ENCODE assay signal across 9 mouse cellular contexts in genomic region chr5:130001356-130001987, GRCm38 (mm10). TPM values are rescaled to one million over a fixed set of nuclear protein-coding genes. Genes with fewer than 3 reads are reported as not detected.
A peak's percentile ranks its signal among the peaks of the same experiment; 100 is the strongest.
DNase-seq lines count a peak whose midpoint lies in the region; ATAC-seq and TF ChIP-seq lines count a peak whose summit lies in the region.
"Had no signal": no experiment of that assay in that cellular context is flagged by ENCODE, and none has a peak within 500 bp of the region (broad histone marks: within the 10 kb centered on the region; RNA-seq: fewer than 3 reads in every experiment).

No protein-coding gene starts in this region.

- peaks cover 48% of the 10 kb centered on the region for H3K4me1 ChIP-seq in E14TG2a.4 (replicated peaks; ENCODE audit: low read depth, low read length)
- H3K4me1 ChIP-seq in hindbrain, embryonic 16.5 days (ENCODE audit: control insufficient read depth, insufficient read depth, low read depth, low read length) = peaks cover 12% of the 10 kb centered on the region
- H3K4me1 ChIP-seq in midbrain, embryonic 10.5 days = peaks cover 21% of the 10 kb centered on the region

- peaks cover 33% of the 10 kb centered on the region for H3K27me3 ChIP-seq in E14TG2a.4 (ENCODE audit: insufficient read depth, low read length)
- H3K27me3 ChIP-seq in hindbrain, embryonic 16.5 days (replicated peaks; ENCODE audit: control insufficient read depth, insufficient read depth, low read length) = no peaks in the 10 kb centered on the region
- peaks cover 4% of the 10 kb centered on the region; the same call in 1 of the 2 replicates for H3K27me3 ChIP-seq in midbrain, embryonic 10.5 days (ENCODE audit: low read depth, poor library complexity, severe bottlenecking)

- H3K9me3 ChIP-seq in E14TG2a.4 (ENCODE audit: low read length) = no peaks in the 10 kb centered on the region
- H3K9me3 ChIP-seq in hindbrain, embryonic 16.5 days (ENCODE audit: control insufficient read depth, low read length) = no peaks in the 10 kb centered on the region
- H3K9me3 ChIP-seq in midbrain, embryonic 10.5 days (replicated peaks) = peaks cover 20% of the 10 kb centered on the region; the same call in 1 of the 2 replicates

- peak; percentile 24 to 40 for DNase-seq in heart, adult 18-20 months
- DNase-seq in heart, postnatal 14 days = no peak
- no peak for DNase-seq in midbrain, embryonic 10.5 days (ENCODE audit: low spot score)
- DNase-seq in retina, postnatal 1 day = no peak
- no peak for DNase-seq in adrenal gland, postnatal 4 days (ENCODE audit: low spot score in 2 of 2)
- DNase-seq in right cerebral cortex, postnatal 4 days = no peak
- DNase-seq: kidney, adult 8-10 months had no signal

- H3K36me3 ChIP-seq in E14TG2a.4 (ENCODE audit: insufficient read depth, low read length) = peaks cover 11% of the 10 kb centered on the region
- no peaks in the 10 kb centered on the region for H3K36me3 ChIP-seq in hindbrain, embryonic 16.5 days (ENCODE audit: control insufficient read depth, insufficient read depth, low read length)
- H3K36me3 ChIP-seq in midbrain, embryonic 10.5 days = peaks cover 16% of the 10 kb centered on the region; the same call in 1 of the 2 replicates

- intact Hi-C loops in heart, postnatal 14 days (cut with DNase I) = no loop called here

- peak overlapping the region; percentile 84; the same call in 1 of the 2 replicates for H3K4me3 ChIP-seq in E14TG2a.4 (replicated peaks; ENCODE audit: low read length)
- peak overlapping the region; percentile 82; the same call in 1 of the 2 replicates for H3K4me3 ChIP-seq in hindbrain, embryonic 16.5 days (ENCODE audit: low read length)
- H3K4me3 ChIP-seq in midbrain, embryonic 10.5 days = peak overlapping the region; percentile 68

- no peak for TF ChIP-seq CTCF in E14TG2a.4 (conservative IDR thresholded peaks at IDR 0.05; ENCODE audit: low read length)

- WGBS in hindbrain, embryonic 16.5 days = 70% methylated on average over 5 of the region's 5 CpGs
- 80% methylated on average over 5 of the region's 5 CpGs for WGBS in midbrain, embryonic 10.5 days

- no peak for ATAC-seq in hindbrain, embryonic 16.5 days

- H3K9ac ChIP-seq in hindbrain, embryonic 16.5 days (ENCODE audit: low read depth, low read length) = peak overlapping the region; percentile 86; the same call in 1 of the 2 replicates

- H3K27ac ChIP-seq in hindbrain, embryonic 16.5 days (ENCODE audit: low read depth, low read length) = no peak overlapping the region
- no peak overlapping the region for H3K27ac ChIP-seq in midbrain, embryonic 10.5 days (replicated peaks)

- peak overlapping the region; percentile 94 for H3K4me2 ChIP-seq in hindbrain, embryonic 16.5 days (ENCODE audit: low read length)

RNA-seq across cellular contexts. Expression of gene Gusb, which starts 1.4 kb away (rescaled TPM):
- 10 to 100 TPM; 14.1 TPM for total RNA-seq in heart, adult 18-20 months (2021)
- 10 to 100 TPM; 18.5 to 19.0 TPM for total RNA-seq in heart, postnatal 14 days (2021)
- polyA plus RNA-seq in hindbrain, embryonic 16.5 days (2015; fragmentation: Nextera tagmentation; extraction: Ambion mirVana) = 35.8 and 37.3 TPM in 2 replicates
- 33.6 and 34.1 TPM in 2 replicates for polyA plus RNA-seq in midbrain, embryonic 10.5 days (2016; fragmentation: Nextera tagmentation; extraction: Ambion mirVana)
- 10 to 100 TPM; 61.0 to 61.5 TPM for total RNA-seq in adrenal gland, postnatal 4 days (2021)

RNA-seq across cellular contexts. Expression of gene Asl, which starts 27.6 kb away (rescaled TPM):
- 1 to 10 TPM; 4.6 to 5.0 TPM for total RNA-seq in heart, adult 18-20 months (2021)
- total RNA-seq in heart, postnatal 14 days (2021) = 1 to 10 TPM; 6.8 to 7.7 TPM
- polyA plus RNA-seq in hindbrain, embryonic 16.5 days (2015; fragmentation: Nextera tagmentation; extraction: Ambion mirVana) = 39.3 and 49.5 TPM in 2 replicates
- polyA plus RNA-seq in midbrain, embryonic 10.5 days (2016; fragmentation: Nextera tagmentation; extraction: Ambion mirVana) = 33.3 and 36.0 TPM in 2 replicates
- 100 to 1,000 TPM; 149 to 165 TPM for total RNA-seq in adrenal gland, postnatal 4 days (2021)

RNA-seq across cellular contexts. Expression of gene Crcp, which starts 27.6 kb away (rescaled TPM):
- 10 to 100 TPM; 13.8 to 14.8 TPM for total RNA-seq in heart, adult 18-20 months (2021)
- total RNA-seq in heart, postnatal 14 days (2021) = 10 to 100 TPM; 11.4 to 11.9 TPM
- 78.0 and 92.1 TPM in 2 replicates for polyA plus RNA-seq in hindbrain, embryonic 16.5 days (2015; fragmentation: Nextera tagmentation; extraction: Ambion mirVana)
- polyA plus RNA-seq in midbrain, embryonic 10.5 days (2016; fragmentation: Nextera tagmentation; extraction: Ambion mirVana) = 63.8 and 65.9 TPM in 2 replicates
- 10 to 100 TPM; 38.9 to 41.3 TPM for total RNA-seq in adrenal gland, postnatal 4 days (2021)

RNA-seq across cellular contexts. Expression of gene Vkorc1l1, which starts 59.7 kb away (rescaled TPM):
- total RNA-seq in heart, adult 18-20 months (2021) = 10 to 100 TPM; 14.6 to 18.4 TPM
- 10 to 100 TPM; 14.6 to 15.9 TPM for total RNA-seq in heart, postnatal 14 days (2021)
- 22.6 and 27.3 TPM in 2 replicates for polyA plus RNA-seq in hindbrain, embryonic 16.5 days (2015; fragmentation: Nextera tagmentation; extraction: Ambion mirVana)
- 30.9 and 35.5 TPM in 2 replicates for polyA plus RNA-seq in midbrain, embryonic 10.5 days (2016; fragmentation: Nextera tagmentation; extraction: Ambion mirVana)
- total RNA-seq in adrenal gland, postnatal 4 days (2021) = 10 to 100 TPM; 28.0 to 31.6 TPM

Comparison
In these comparisons a context has a peak if more than half of its experiments do, and no peak if none do; other contexts are left out.
1. DNase-seq: peak in heart, adult 18-20 months (2 of 2); none in heart, postnatal 14 days (0 of 2), midbrain, embryonic 10.5 days (single experiment), retina, postnatal 1 day (single experiment), adrenal gland, postnatal 4 days (0 of 2) and right cerebral cortex, postnatal 4 days (single experiment).
2. RNA of gene Asl, which starts 27.6 kb away (total RNA-seq): 149 to 165 TPM in adrenal gland, postnatal 4 days; 6.8 to 7.7 TPM in heart, postnatal 14 days and 4.6 to 5.0 TPM in heart, adult 18-20 months; every median in the first group is over 10 times any median in the second.
3. Peak in every context shown above with its lines, with median percentiles within 50 percentile points of each other: H3K4me3 ChIP-seq.